Comparison of ENCODE assay signal across 33 mouse cellular contexts in the genomic region with DNA sequence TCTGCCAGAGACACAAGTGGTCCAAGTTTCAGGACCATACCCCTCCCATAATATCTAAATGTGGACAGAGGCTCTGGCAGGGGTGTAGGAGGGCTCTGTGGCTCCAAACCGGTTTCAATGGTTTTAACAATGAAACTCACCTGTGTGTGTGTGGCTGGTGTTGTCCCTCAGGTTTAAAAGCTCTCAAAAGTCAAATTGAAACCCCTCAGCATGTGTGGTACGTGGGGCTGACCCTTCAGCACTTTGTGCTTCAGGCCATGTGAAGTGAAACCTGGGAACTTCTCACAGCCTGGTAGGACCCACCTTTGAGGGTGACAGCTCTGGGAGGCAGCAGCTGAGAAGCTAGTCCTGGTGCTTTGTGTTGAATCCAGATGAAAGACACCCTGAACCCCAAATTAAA.
"Had no signal": no experiment of that assay in that cellular context is flagged by ENCODE, and none has a peak within 500 bp of the region (broad histone marks: within the 10 kb centered on the region; RNA-seq: fewer than 3 reads in every experiment).

No protein-coding gene starts in this region.

- H3K9me3 ChIP-seq: heart, embryonic 12.5 days; heart, embryonic 13.5 days; heart, embryonic 15.5 days; hindbrain, embryonic 10.5 days; hindbrain, embryonic 12.5 days; hindbrain, embryonic 13.5 days; hindbrain, embryonic 15.5 days; intestine, embryonic 15.5 days; kidney, embryonic 15.5 days had no signal

- H3K9ac ChIP-seq: heart, embryonic 12.5 days; heart, embryonic 13.5 days; heart, embryonic 15.5 days; hindbrain, embryonic 12.5 days; hindbrain, embryonic 13.5 days; hindbrain, embryonic 14.5 days; hindbrain, embryonic 15.5 days; intestine, embryonic 15.5 days; kidney, embryonic 15.5 days had no signal

- H3K27me3 ChIP-seq: heart, embryonic 15.5 days; hindbrain, embryonic 12.5 days; hindbrain, embryonic 13.5 days; hindbrain, embryonic 15.5 days; intestine, embryonic 15.5 days; kidney, embryonic 15.5 days had no signal

- ATAC-seq: hindbrain, embryonic 16.5 days; hindbrain, postnatal 0 days; inflammation-experienced regulatory T-cells, adult 6 months; intestine, embryonic 15.5 days; intestine, embryonic 16.5 days; intestine, postnatal 0 days had no signal

- H3K4me1 ChIP-seq: heart, embryonic 12.5 days; heart, embryonic 13.5 days; heart, embryonic 15.5 days; hindbrain, embryonic 10.5 days; hindbrain, embryonic 12.5 days; hindbrain, embryonic 13.5 days; hindbrain, embryonic 15.5 days; intestine, embryonic 15.5 days; kidney, embryonic 15.5 days had no signal

- H3K27ac ChIP-seq: heart, embryonic 13.5 days; heart, embryonic 15.5 days; hindbrain, embryonic 10.5 days; hindbrain, embryonic 12.5 days; hindbrain, embryonic 13.5 days; hindbrain, embryonic 14.5 days; hindbrain, embryonic 15.5 days; hindbrain, postnatal 0 days; intestine, embryonic 15.5 days; kidney, embryonic 15.5 days; kidney, postnatal 0 days; layer of hippocampus, adult 2 months; left cerebral cortex, adult 2 months had no signal

- H3K4me2 ChIP-seq: heart, embryonic 11.5 days; heart, embryonic 12.5 days; heart, embryonic 13.5 days; heart, embryonic 15.5 days; hindbrain, embryonic 12.5 days; hindbrain, embryonic 13.5 days; hindbrain, embryonic 14.5 days; hindbrain, embryonic 15.5 days; intestine, embryonic 15.5 days; kidney, embryonic 15.5 days had no signal

- DNase-seq: heart, postnatal 10 days; heart, postnatal 14 days; heart, postnatal 36 days; heart, postnatal 4 days; kidney, adult 11 months; kidney, adult 18-20 months; kidney, adult 2 months; kidney, adult 8-10 months; kidney, adult 9 months; kidney, postnatal 10 days; kidney, postnatal 14 days; kidney, postnatal 25 days; kidney, postnatal 36 days; kidney, postnatal 4 days had no signal

- H3K36me3 ChIP-seq: heart, embryonic 12.5 days; heart, embryonic 13.5 days; heart, embryonic 15.5 days; hindbrain, embryonic 10.5 days; hindbrain, embryonic 12.5 days; hindbrain, embryonic 13.5 days; hindbrain, embryonic 15.5 days; intestine, embryonic 15.5 days; kidney, embryonic 15.5 days had no signal

- H3K4me3 ChIP-seq: heart, embryonic 12.5 days; heart, embryonic 13.5 days; heart, embryonic 15.5 days; hindbrain, embryonic 10.5 days; hindbrain, embryonic 12.5 days; hindbrain, embryonic 13.5 days; hindbrain, embryonic 15.5 days; intestine, embryonic 15.5 days; kidney, embryonic 15.5 days; layer of hippocampus, adult 2 months; left cerebral cortex, adult 2 months had no signal
